In the genomic region with DNA sequence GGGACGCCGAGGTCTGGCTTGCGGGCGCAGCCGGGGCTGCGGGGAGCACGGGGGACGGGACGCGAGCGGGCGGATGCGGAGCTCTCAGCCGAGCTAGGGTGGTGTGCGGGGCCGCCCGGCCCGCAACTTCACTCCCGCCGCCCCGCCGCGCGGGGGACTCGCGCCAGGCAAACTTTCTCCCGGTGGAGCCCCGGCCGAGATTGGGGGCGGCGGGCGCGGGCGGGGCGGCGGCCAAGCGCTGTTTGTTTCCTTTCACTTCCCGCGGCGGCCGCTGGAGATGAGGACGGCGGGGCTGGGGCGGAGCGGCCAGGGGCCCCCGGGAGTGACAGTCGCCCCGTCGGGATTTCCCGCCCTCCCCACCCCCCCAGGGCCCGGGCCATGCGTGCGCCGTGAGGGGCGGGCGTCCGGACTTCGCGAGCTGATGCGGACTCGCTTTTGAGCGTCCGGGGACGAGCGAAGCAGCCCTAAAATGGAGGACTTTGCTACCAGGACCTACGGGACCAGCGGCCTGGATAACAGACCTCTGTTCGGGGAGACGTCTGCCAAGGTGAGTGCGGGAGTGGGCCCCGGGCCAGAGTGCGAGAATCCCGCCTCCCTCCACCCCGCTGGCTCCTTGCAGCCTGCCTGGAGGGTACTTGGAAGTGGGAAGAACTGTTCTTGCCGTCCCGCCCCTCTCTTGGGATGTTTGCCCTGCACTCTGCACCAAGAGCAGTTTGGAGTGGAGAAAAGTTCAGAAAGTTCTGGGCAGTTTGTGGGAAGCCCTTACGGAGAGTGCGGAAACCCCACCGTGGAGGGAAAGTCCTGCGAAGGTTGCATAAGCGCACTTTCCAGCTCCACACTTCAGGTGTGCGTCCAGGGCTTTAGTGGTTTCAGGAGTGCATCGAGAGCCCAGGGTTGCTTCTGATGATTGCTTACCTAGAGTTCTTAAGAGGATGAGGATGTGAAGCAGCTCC, we compare ENCODE assay signal across 8 mouse cellular contexts. TPM values are rescaled to one million over a fixed set of nuclear protein-coding genes. Genes with fewer than 3 reads are reported as not detected.
DNase-seq lines count a peak whose midpoint lies in the region; ATAC-seq lines count a peak whose summit lies in the region.

No protein-coding gene starts in this region.

- no peak overlapping the region for H3K27ac ChIP-seq in forebrain, embryonic 11.5 days (ENCODE audit: low read depth, low read length)
- no peak overlapping the region for H3K27ac ChIP-seq in limb, embryonic 11.5 days (replicated peaks; ENCODE audit: low read depth, low read length)
- H3K27ac ChIP-seq in midbrain, embryonic 10.5 days (replicated peaks) = peak overlapping the region; percentile 90

- peak; percentile 16 for DNase-seq in c-Kit-positive CD71-positive TER-119-negative erythroid progenitor cells, embryonic 14.5 days (ENCODE audit: low read depth)
- DNase-seq in forebrain, embryonic 11.5 days (ENCODE audit: low spot score) = peak; percentile 79
- DNase-seq in heart, postnatal 25 days (ENCODE audit: low spot score) = peak; percentile 32
- DNase-seq in limb, embryonic 11.5 days (ENCODE audit: low spot score) = peak; percentile 72
- DNase-seq in midbrain, embryonic 10.5 days (ENCODE audit: low spot score) = peak; percentile 72
- DNase-seq in spleen, adult 12 weeks (ENCODE audit: low spot score) = peak; percentile 30

- ATAC-seq in erythroblast, adult 5-6 weeks (replicated peaks; ENCODE audit: low FRiP score, poor library complexity, severe bottlenecking) = no peak
- ATAC-seq in forebrain, embryonic 11.5 days (replicated peaks; ENCODE audit: low FRiP score) = peak; percentile 78
- ATAC-seq in limb, embryonic 11.5 days (ENCODE audit: insufficient number of reproducible peaks, low FRiP score, low TSS enrichment, low read depth) = peak; percentile 72

- H3K4me1 ChIP-seq in erythroblast, embryonic 14.5 days (ENCODE audit: control insufficient read depth) = peaks cover 14% of the 10 kb centered on the region
- no peaks in the 10 kb centered on the region; the same call in 1 of the 2 replicates for H3K4me1 ChIP-seq in forebrain, embryonic 11.5 days (replicated peaks; ENCODE audit: control insufficient read depth, insufficient read depth, low read length)
- no peaks in the 10 kb centered on the region for H3K4me1 ChIP-seq in limb, embryonic 11.5 days (ENCODE audit: control insufficient read depth, insufficient read depth, low read length)
- H3K4me1 ChIP-seq in midbrain, embryonic 10.5 days = peaks cover 18% of the 10 kb centered on the region

- H3K36me3 ChIP-seq in erythroblast, embryonic 14.5 days (ENCODE audit: control insufficient read depth) = no peaks in the 10 kb centered on the region
- H3K36me3 ChIP-seq in forebrain, embryonic 11.5 days (ENCODE audit: control insufficient read depth, insufficient read depth, low read length) = no peaks in the 10 kb centered on the region
- no peaks in the 10 kb centered on the region for H3K36me3 ChIP-seq in limb, embryonic 11.5 days (ENCODE audit: control insufficient read depth, insufficient read depth, low read length)
- no peaks in the 10 kb centered on the region for H3K36me3 ChIP-seq in midbrain, embryonic 10.5 days

- intact Hi-C loops in heart, postnatal 25 days (cut with DNase I) = loop anchor here (5.0 to 10.0 kb wide), 3 partner anchors 61 to 676 kb away; a partner anchor contains a TSS

- H3K4me3 ChIP-seq in erythroblast, embryonic 14.5 days (replicated peaks) = peak overlapping the region; percentile 71
- H3K4me3 ChIP-seq in forebrain, embryonic 11.5 days (ENCODE audit: low read depth, low read length) = peak overlapping the region; percentile 86
- H3K4me3 ChIP-seq in limb, embryonic 11.5 days (ENCODE audit: low read depth, low read length) = peak overlapping the region; percentile 81
- H3K4me3 ChIP-seq in midbrain, embryonic 10.5 days = peak overlapping the region; percentile 86

- under 1% methylated on average over 77 of the region's 83 CpGs for WGBS in forebrain, embryonic 11.5 days
- under 1% methylated on average over 77 of the region's 83 CpGs for WGBS in limb, embryonic 11.5 days
- under 1% methylated on average over 80 of the region's 83 CpGs for WGBS in midbrain, embryonic 10.5 days

- peak overlapping the region; percentile 82 for H3K9ac ChIP-seq in forebrain, embryonic 11.5 days (ENCODE audit: low read length)
- H3K9ac ChIP-seq in limb, embryonic 11.5 days (ENCODE audit: low read length) = peak overlapping the region; percentile 79

- H3K9me3 ChIP-seq in erythroblast, embryonic 14.5 days (ENCODE audit: control insufficient read depth, low read length) = peaks cover 16% of the 10 kb centered on the region
- H3K9me3 ChIP-seq in forebrain, embryonic 11.5 days (ENCODE audit: control insufficient read depth, low read length) = peaks cover 3% of the 10 kb centered on the region; the same call in 1 of the 2 replicates
- H3K9me3 ChIP-seq in limb, embryonic 11.5 days (ENCODE audit: control insufficient read depth, low read length) = no peaks in the 10 kb centered on the region; the same call in 1 of the 2 replicates
- peaks cover 10% of the 10 kb centered on the region; the same call in 1 of the 2 replicates for H3K9me3 ChIP-seq in midbrain, embryonic 10.5 days (replicated peaks)

- H3K4me2 ChIP-seq in forebrain, embryonic 11.5 days (ENCODE audit: low read depth, low read length, severe bottlenecking) = peak overlapping the region; percentile 92
- H3K4me2 ChIP-seq in limb, embryonic 11.5 days (ENCODE audit: low read depth, severe bottlenecking) = peak overlapping the region; percentile 81

- H3K27me3 ChIP-seq in erythroblast, embryonic 14.5 days (ENCODE audit: control insufficient read depth) = peaks cover 60% of the 10 kb centered on the region
- H3K27me3 ChIP-seq in forebrain, embryonic 11.5 days (ENCODE audit: control insufficient read depth, insufficient read depth, low read length) = no peaks in the 10 kb centered on the region
- H3K27me3 ChIP-seq in limb, embryonic 11.5 days (ENCODE audit: control insufficient read depth, insufficient read depth, low read length) = no peaks in the 10 kb centered on the region
- peaks cover 14% of the 10 kb centered on the region for H3K27me3 ChIP-seq in midbrain, embryonic 10.5 days (ENCODE audit: low read depth, poor library complexity, severe bottlenecking)

RNA-seq across cellular contexts. Expression of a gene that starts 0.7 kb away (rescaled TPM):
- polyA plus RNA-seq in erythroblast, embryonic 14.5 days (2012) = 0.04 and 0.14 TPM in 2 replicates
- total RNA-seq in erythroblast, adult 5-6 weeks (2015; ENCODE audit: low replicate concordance) = 5.8 and 9.6 TPM in 2 replicates
- total RNA-seq in erythroblast, adult 5-6 weeks (2017; ENCODE audit: low replicate concordance) = 4.3 and 5.0 TPM in 2 replicates
- 24.2 and 32.1 TPM in 2 replicates for polyA plus RNA-seq in forebrain, embryonic 11.5 days (2014; fragmentation: Nextera tagmentation; extraction: Ambion mirVana)
- total RNA-seq in heart, postnatal 25 days (2021) = 1 to 10 TPM; 6.4 to 8.4 TPM
- polyA plus RNA-seq in limb, embryonic 11.5 days (2014; fragmentation: Nextera tagmentation; extraction: Ambion mirVana) = 20.9 and 24.2 TPM in 2 replicates
- 24.2 and 24.6 TPM in 2 replicates for polyA plus RNA-seq in midbrain, embryonic 10.5 days (2016; fragmentation: Nextera tagmentation; extraction: Ambion mirVana)

Comparison
In these comparisons a context has a peak if more than half of its experiments do, and no peak if none do; other contexts are left out.
1. DNase-seq: peak in every context shown above with its lines; median percentile 79 in forebrain, embryonic 11.5 days; 72 in limb, embryonic 11.5 days; 72 in midbrain, embryonic 10.5 days; 32 in heart, postnatal 25 days; 30 in spleen, adult 12 weeks; 16 in c-Kit-positive CD71-positive TER-119-negative erythroid progenitor cells, embryonic 14.5 days.
2. RNA of a gene that starts 0.7 kb away (polyA plus RNA-seq): 24.2 to 32.1 TPM in forebrain, embryonic 11.5 days, 24.2 to 24.6 TPM in midbrain, embryonic 10.5 days and 20.9 to 24.2 TPM in limb, embryonic 11.5 days; 0.04 to 0.14 TPM in erythroblast, embryonic 14.5 days; every median in the first group is over 10 times any median in the second.
3. Peak in every context shown above with its lines, with median percentiles within 50 percentile points of each other: H3K4me3 ChIP-seq.